Mouse (Mus musculus) gastrocnemius, adult 8-10 months (tissue): ENCODE results near the gene Slc2a9. TPM values are rescaled to one million over a fixed set of nuclear protein-coding genes. Genes with fewer than 3 reads are reported as not detected.
A peak's percentile ranks its signal among the peaks of the same experiment; 100 is the strongest.
"Not testable (repeated sequence)": the region's sequence is repeated elsewhere in the genome, so short reads cannot be mapped to it uniquely, and the experiment has no call there.

Source experiments
- DNase-seq, 2 experiments: peaks; one replicate each; pipeline ENCODE4 v3.0.0; 2022; ENCODE audit warnings: low spot score in 2 of 2
- total RNA-seq, 4 experiments: library from RNA; stranded (reverse); gene quantifications; 2 replicates each; pipeline ENCODE4 v1.2.4; 2022

Slc2a9 gene
- total RNA-seq, 4 experiments from 2014 or later = 0.31 to 0.92 (median 0.61) TPM

DNA sequence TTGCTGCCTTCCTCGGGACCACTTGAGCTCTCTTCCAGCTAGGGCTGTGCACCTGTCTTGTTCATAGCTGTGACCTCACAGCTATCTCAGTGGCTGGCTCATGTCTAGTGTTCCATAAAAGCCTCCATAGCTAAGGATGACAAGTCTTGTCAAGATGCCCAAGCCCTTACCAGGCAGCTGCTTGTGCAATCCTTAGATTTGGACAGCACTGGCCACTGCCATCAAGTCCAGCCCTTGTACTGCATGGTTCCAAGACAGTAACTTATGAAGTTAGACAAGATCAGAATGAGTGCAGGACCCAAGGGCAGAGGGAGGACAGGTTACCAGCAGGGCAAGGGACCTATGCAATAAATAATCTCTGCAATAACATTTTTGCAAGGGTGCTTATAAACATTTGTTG, 1.2 kb upstream of the Slc2a9 start:
- DNase-seq = no peak

DNA sequence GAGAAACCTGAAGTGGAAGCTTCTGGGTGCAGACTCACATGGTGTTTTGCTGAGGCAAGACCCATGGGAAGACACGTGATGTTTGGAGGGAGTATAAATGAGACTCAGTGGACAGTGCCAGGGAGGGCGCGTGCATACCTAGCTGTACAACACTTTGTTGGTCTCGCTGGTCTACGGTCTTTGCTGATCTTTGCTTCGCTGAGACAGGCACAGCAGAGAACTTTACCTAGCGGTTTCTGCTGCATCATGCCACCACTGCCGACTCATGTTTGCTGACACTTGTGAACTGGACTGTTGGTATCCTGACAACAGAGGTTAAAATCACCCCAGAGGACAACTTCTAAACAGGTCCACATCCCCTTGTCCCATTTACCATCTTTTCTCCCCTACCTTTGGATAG, 2.9 kb downstream of the Slc2a9 start:
- no peak for DNase-seq

DNA sequence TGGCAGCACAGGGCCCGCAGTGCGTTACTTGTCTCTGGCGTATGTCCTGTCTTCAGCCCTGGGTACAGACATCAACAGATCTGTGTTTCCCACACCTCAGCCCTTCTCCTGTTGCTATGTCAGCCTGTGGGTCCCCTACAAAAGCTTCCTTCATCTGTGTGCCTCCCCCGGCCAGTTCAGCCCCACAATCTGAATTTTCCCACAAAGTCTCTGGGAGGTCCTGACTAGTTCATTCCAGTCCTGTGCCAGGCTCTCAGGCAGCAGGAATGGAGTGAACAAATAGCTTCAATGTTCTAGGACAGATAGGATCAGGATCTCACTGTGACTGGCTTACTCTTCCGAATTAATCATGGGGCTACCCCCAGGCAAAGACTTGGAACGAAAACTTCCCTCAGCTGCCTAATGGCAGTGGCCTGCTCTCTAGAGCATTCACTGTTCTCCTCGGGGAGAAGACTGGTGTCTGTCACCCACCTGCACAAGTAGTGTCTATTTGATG, 3.6 kb downstream of the Slc2a9 start:
- no peak for DNase-seq

DNA sequence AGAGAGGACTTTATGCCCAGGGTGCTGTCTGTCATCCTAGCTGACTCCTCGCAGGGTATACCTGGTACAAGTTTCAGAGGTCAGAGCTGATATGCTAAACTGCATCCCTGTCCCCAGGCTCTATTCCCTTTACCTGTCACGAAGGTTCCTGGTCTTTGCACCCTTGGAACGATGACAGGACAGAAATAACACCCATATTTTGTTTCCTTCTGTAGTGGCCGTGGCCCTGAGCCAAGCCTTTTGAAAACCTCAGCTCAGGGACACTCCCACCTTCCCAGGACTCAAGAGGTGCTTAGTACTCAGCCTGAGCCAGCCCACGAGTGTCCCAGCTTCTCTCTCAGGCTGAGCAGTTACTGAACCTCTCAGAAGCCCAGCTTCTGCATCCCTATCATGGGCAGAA, 4.5 kb downstream of the Slc2a9 start:
- no peak for DNase-seq

DNA sequence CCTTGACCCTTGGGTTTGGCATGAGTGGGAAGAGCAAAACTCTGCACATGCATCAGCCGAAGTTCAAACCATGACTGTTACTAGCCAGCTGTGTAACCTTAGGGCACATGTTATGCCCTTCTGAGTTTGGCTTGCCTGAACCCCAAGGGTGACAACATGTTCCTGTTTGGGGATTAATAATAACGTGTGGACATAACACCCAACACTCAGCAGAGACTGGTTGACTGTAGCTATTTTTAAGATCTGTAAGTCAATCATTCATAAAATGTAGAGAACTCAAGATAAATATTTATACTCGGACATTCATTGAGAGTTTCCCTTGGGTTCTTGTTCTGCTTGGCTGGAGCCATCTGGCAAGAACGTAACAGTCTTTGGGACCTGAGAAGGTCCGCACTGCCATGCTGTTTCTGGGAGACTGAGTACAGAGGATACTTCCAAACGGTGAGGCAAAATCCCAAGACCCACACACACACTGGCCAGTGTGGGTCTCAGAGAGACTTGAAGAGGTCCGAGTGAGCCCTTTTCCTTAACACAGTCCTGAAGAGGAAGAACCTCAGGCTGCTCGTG, 6.4 kb downstream of the Slc2a9 start:
- DNase-seq = no peak

DNA sequence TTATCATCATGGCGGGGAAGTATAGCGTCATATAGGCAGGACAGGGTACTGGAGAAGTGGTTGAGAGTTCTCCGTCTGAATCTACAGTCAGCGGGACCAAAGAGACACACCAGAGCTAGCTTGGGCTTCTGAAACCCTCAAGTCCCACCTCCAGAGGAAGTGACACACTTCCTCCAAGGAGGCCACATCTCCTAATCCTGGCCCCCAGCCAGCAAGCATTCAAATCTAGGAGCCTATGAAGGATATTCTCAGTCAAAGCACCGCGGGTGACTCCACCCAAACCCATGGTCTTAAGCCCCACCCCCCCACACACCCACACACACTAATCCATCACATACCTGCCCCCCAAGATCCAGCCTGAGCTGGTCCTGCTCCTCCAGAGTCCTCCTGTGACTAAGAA, 9.1 kb downstream of the Slc2a9 start:
- no peak for DNase-seq

DNA sequence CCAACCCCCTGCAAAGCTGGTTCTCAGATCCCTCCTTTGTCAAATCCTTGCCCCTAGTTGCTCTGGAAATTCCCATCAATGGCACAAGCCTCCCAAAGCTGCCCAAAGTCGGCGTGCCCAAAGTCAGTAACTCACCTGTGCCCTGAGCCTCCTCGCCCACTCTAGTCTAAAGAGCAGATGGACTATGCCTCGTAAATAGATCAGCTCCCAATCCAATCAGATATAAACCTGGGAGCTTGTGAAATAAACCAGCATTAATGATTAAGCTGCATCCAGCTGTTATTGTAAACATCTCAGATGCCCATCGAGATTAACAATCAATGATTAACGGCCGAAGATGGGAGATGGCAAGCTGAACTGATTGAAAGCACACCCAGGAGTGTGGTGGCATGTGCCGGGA, 11.2 kb downstream of the Slc2a9 start:
- DNase-seq = no peak

DNA sequence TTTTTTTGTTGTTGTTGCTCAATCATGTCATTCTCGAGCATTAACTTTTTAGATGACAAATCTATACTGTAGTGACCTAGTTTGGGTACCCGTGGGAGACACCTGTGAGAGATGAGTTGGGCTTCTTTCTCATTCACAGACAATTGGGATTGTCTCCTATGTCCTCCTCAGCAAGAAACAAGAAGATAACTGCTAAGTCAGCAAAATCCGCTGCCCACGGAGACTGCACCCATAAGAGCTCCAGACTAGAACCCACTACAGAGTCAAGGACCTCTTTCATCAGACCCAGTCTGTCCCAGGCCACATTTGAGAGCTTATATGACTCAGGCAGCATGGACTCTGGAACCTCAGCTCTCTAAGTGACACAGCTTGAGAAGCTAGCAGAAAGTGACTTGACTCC, 13.2 kb downstream of the Slc2a9 start:
- no peak for DNase-seq

DNA sequence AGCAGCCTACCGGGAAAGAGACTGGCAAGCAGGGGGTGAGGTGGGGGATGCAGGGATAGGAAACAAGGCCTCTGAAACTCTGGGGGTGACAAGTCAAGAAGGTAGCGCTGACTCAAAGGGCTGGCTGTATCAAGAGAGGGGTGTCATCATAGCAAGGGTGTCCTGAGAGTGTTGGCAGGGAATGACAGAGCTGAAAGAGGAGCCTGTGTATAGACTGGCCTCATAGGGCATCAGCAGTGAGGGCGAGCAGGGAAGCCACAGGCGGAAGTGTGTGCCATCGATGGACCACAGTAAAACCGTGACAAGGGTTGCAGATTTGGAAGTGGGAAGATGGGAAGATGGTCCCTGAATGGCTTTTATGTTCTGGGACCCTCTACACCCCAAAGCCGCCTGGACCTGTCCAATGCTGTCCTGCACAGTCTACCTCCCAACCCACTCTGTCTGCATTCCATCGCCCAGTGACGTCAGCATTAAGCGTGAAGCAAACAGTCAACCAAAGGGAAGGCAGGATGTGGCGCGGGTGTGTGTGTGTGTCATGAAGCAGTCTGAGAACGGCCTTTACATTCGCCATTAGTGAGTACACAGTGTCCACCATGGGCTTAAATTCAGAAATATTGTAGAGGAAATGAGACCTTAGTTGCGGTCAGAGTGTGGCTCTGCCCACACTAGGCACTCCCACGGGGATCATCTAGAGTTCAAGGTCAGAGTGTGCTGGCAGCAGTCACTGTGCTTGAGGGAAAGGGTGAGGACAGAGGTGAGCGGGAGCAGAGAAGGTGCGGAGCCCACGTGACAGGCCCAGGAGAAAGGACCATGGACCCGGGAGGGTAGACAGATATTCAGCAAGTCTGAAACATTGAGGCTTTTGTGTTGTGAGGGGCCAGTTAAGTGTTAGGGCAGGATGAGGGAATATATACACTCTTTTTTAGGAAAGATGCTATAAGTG, 14.0 kb downstream of the Slc2a9 start:
- no peak for DNase-seq

DNA sequence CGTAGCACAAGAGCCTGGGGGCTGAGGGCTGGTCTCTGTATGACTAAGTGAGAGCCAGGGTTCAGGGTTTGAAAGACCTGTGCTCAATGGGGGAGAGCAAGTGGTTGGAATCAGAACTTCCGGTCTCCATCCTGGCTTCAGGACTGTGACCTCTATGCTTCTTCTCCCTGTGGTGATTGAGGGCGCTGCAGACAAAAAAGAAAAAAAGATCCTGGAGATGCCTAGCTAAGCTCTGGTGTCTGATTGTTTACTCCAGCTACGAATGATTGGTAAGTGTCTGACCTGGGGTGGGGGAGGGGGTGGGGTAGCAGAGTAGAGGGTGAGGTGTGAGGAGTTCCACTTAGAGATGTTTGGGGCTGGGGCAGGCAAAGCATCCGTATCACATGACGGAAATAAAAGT, 14.9 kb downstream of the Slc2a9 start:
- no peak for DNase-seq

DNA sequence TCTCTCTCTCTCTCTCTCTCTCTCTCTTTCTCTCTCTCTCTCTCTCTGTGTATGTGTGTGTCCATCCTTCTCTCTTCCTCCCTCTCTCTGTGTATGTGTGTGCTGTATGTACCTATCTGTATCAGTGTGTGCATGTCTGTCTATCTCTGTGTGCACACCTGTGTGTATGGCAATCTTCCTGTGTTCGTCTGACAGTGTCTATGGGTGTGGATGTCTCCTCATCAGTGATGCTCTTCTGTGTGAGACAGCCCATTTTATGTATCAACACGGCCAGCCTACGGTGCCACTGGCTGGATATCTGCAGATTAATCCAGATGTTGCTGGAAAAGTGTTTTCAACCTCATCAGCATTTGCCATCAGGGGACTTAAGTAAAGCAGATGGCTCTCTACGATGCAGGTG, 15.7 kb downstream of the Slc2a9 start:
- no peak for DNase-seq

DNA sequence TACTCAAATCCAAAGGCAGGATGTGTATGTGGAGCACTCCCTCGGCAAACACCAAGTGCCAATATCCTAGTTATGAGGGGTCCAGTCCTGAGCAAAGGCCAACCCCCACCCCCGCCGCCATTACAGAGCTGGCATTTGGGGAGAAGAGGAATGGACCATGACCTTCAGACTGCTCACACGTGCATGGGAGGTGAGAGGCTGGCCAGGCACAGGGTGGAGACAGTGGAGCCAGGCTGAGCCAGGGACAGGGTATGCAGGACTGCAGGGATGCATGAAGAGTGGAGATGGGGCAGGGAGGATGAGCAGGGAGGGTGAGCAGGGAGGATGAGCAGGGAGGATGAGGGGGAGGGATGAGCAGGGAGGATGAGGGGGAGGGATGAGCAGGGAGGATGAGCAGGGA, 17.0 kb downstream of the Slc2a9 start:
- no peak for DNase-seq

DNA sequence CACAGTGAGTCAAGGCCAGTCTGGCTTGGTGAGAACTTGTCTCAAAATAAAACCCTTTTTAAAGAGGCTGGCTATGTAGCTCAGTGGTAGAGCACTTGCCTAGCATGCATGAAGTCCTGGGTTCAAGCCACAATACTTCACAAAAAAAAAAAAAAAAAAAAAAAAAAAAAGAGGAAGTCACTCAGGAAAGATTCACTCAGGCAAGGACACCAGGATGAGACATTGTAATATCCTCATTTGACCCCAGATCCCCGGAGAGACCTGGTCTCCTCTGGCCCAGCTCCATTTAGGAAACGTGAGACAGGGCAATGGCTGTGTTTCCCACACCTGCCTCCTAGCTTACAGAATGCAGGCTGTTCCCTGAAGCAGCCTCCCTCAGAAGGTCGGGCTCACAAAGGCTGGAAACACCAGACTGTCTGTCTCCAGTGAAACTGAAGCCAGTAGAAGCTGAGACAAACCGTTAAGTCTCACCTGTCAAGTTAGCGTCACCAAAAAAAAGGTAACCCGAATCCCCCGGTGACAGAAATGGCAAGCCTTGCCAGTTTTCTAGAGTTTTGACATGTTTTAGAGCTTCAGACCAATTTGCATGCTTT, 19.3 kb downstream of the Slc2a9 start:
- DNase-seq = no peak

DNA sequence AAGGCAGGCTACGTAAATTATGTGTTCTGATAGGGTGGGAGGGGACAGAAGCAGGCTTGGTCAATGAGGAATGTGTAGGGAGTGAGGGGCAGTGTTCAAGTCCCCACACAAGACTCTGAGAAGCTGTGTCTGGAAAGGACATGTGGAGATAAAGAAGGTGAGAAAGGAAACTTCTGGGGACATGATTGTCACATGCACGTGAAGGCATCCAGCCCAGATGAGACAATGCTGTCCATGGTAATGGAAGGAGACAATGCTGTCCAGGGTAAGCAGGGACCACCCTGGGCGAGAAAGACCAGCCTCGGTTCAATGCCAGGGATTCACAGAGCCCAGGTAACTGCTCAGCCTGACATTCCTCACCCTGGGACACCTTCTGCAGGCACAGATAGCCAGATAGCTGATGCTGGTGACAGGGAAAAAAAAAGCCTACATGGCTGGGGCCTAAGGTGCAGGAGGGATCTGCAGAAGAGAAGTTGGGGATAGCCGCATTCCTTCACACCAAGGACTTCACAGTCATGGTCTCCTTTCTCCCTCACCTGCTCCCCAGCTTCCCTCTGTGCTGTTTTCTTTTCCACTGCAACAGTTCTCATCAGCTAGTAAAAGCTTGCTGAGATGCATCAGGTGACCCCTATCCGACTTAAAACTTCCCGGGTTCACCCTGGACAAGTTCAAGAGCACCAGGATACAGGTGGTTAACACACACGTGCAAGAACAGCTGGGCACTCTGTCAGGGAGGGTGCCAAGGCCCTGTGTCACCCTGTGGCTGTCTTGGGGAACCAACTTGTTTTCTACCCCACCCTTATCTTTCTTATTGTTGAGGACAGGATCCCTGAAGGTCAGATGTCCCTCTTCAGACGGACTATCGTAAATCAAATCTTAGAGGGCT, 21.9 kb downstream of the Slc2a9 start:
- no peak for DNase-seq

DNA sequence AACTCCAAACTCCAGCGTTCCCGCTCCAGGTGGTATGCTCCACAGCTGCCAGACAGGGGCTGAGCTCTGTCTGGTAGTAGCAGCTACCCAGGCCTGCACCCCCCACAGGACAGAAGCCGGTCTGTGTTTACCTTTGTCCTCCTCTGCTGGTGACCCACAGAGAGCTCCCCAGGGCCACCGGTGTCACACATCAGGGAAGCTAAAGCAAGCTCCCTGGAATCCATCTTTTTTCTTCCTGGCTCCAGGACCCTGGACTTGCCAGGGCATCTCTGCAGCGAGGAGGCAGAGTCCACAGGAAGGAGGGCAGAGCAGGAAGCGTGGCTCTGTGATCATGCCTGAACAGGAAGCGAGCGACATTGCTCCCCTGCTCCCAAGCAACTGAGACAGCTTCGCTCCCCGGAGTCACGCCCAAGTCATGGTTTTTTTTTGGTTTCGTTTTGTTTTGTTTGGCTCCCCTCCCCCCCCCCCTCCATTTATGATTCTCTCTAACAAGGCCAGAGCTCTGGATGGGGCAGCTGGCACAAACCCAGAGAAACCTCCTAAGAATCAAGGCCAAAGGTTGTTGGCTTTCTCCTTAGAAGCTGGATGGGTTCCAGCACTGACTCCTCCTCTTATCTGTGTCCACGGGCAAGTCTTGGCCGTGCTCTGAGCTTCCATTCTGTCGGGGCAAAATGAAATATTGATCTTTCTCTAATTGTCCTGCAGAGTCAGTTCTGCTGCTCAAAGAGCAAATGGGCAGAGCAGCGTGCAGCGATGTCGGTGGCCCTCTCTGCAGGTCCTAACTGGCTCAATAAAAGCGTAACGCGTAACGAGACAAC, 22.8 kb downstream of the Slc2a9 start:
- peak in 1 of 2 experiments; percentile 35 for DNase-seq

DNA sequence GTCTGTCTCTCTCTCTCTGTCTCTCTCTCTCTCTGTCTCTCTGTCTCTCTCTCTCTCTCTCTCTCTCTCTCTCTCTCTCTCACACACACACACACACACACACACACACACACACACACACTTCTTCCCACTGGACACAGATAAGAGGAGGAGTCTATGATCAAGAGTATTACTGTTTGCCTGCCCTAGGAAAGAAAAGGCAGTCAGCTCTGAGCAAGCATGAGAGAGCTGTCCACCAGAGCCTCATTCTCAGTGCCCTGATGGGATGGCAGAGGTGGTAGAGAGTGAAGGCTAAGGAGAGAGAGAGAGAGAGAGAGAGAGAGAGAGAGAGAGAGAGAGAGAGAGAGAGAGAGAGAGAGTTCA, 23.4 kb downstream of the Slc2a9 start:
- DNase-seq = not testable (repeated sequence)

DNA sequence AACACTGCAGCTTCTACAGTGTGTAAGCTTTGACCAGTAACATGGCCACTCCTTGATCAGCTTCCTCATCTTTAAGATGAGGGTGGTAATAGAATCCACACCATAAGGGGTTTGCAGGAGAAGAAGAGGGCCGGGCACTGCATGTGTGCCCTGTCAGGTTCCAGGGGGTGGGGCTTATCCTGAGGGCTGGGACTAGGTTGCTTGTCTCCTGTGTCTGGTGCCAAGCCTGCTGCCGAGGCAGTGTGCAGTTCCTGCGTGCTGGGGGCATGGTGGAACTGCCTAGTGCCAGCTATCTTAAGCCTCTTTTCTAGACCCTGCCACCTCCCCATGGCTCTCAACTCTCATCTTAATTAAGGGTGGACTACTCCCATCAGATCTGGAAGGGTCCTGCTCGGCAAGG, 23.9 kb downstream of the Slc2a9 start:
- no peak for DNase-seq

DNA sequence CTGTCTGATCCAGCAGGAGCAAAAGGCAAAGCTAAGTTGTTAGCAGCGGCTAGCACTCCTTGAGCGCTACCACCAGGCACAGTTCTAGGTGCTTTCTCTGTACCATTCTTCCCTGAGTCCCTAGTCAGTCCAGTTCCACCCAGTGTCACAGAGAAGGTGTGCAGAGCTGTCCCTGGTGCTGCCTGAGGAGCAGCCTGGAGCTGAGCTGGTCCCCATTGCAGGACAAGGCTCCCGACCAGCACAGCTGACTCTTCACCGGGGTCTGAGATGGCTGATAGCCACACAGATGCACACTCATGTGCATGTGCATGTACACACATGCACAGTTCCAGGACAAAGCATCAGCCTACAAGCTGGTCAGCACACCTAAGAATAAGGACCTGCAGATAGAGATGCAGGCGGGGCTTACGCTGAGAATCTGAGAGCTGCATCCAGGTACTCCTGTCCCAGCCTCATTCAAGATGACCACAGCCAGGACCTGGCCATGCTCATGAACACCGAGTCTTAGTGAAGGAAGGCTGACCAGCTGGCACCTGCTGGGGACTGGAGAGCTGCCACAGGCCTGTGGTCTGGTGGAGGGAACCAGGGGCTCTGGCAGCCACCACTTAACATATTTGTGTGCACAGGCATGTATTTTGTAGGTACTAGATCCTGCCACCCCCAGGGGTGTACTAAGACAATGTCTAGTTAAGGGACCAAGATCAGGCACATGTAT, 25.1 kb downstream of the Slc2a9 start:
- DNase-seq = no peak

DNA sequence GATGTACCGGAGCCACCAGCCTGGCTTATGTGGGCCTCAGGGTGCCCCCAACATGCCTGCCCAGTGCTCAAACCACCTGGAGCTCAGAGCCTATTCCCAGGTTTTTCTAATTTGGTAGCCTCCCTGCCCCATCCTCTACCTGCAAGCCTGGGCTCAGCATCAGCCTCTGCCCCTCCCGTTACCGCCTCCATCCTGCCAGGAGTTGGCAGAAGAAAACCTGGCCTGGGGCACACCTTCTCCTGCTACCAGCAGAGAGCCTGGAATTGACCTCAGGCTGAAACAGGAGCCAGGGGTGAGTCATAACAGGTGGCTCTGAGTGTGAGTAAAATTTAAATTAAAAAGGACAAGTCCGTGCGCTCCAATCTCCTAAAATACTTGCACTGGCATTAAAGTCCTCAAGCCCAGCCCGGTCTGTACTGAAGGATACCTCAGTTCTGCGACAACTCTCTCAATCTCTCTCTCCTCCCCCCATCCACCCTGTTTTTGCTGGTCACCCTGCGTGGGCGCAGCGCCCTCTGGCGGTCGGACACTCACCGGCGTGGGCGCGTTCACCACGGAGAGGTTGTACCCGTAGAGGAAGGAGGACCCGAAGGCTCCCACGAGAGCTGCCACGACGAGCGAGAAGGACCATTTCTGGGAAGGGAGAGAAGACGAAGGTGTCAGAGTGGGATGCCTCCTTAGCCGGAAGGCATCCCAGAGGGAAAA, 25.9 kb downstream of the Slc2a9 start:
- peak; percentile 19 to 28 for DNase-seq
